Mouse (Mus musculus) thymus, postnatal 10 days (tissue): Measurements from ENCODE around the gene Stap2.

Experiments
- DNase-seq, 2 experiments: peaks; one replicate each; pipeline ENCODE4 v3.0.0; 2021; ENCODE audit warnings: low spot score in 2 of 2

Gene Stap2

DNA sequence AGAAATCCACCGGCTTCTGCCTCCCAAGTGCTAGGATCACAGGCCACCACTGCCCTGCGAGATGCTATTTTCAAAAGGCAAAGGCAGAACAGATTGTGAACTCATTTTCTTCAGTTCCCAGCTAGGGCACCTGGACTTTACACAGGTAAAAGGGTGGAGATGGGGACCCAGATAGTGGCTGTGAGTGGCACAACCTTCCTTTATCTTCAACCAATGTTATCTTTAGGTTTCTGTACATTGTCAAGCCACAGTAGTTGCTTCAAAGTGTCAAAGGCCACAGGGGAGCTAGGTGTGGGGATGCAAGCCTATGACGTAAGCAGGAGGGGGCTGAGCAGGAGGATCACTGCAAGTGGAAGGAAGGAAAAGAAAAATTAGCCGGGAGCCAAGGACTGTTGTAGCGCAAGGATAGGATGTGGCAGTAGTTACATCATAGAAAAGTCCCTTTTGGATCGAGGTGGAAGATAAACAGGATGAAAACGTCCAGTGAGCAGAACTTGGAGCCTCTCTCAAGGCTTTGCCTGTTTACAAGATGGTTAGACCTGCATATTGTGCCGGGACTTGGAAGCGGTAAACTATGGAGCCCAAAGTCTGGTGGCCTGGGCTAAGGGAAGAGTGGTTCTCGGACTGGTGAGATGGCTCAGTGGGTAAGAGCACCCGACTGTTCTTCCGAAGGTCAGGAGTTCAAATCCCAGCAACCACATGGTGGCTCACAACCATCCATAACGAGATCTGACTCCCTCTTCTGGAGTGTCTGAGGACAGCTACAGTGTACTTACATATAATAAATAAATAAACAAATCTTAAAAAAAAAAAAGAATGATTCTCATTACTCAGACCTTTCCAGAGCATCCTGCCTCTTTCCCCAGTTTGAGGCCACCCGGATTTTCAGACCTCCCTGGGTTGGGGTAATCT lies 2.3 kb upstream of the Stap2 start:
- DNase-seq, result no peak

DNA sequence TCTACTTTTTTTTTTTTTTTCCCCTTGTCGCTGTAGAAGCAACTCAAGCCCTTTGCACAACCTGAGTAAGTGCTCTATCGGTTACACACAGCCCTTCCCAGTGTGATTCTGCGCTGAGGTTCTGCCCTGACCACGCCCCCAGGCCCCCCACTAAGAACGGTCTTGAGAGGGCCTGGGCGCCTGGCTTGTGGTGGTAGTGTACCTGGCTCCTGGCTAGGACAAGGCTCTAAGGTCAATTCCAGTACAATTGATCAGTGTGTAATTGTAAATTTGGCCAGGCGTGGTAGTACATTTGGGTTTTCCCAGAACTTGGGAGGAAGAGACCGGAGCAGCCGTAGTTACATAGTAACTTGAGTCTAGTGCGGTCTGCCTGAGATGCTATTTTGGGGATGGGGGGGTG lies 1.6 kb upstream of the Stap2 start:
- no peak for DNase-seq

DNA sequence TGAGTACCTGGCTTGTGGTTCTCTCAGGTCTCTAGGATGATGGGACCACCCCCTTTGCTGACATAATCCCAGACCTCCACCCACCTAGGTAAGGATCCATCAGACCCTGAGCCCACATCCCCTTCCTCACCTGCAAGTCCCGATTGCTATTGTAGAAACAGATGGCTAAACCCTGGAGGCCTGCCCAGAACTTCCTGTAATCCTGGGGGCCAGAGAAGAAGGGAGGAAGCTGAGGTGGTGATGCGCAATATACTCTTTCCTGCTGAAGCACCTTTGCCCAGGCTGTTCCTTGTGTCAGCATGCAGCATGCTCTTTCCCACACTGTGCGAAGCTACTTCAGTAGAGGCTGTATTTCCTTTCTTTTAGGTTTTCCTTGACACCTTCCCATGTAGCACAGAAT lies 2.4 kb downstream of the Stap2 start:
- DNase-seq, result no peak

DNA sequence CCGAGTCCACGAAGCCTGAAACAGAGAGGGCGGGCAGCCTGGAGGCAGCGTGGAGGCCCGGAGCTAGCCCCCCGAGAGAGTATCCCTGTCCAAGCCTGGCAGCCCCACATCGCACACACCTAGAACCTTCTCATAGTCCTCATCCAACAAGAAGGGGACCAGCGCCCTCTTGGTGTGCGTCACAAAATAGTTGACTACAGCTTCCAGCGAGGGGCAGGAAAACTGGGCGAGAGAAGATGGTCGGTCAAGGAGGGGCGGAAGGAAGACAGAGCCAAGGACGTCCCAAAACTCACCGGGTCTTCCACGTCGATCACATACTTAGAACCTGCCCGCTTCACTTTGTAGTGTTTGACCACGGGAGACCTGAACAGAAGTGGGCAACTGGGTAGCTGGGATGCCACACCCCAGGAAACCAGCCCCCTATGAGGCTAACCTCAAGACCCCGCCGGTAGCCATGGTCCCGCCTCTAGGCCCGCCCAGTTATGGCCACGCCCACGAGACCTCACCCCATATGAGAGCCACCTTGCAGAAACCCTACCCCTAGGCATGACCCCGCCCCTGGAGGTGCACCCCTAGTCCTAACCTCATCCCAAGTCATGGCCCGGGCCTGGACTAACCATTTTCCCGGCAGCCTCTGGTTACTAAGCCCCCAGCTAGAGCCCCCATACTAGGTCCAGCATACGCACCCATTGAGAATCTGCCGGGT lies 5.4 kb downstream of the Stap2 start:
- DNase-seq, result no peak

GRCm38 (mm10) chr17:55996007-55996406 lies 9.4 kb downstream of the Stap2 start:
- no peak for DNase-seq

DNA sequence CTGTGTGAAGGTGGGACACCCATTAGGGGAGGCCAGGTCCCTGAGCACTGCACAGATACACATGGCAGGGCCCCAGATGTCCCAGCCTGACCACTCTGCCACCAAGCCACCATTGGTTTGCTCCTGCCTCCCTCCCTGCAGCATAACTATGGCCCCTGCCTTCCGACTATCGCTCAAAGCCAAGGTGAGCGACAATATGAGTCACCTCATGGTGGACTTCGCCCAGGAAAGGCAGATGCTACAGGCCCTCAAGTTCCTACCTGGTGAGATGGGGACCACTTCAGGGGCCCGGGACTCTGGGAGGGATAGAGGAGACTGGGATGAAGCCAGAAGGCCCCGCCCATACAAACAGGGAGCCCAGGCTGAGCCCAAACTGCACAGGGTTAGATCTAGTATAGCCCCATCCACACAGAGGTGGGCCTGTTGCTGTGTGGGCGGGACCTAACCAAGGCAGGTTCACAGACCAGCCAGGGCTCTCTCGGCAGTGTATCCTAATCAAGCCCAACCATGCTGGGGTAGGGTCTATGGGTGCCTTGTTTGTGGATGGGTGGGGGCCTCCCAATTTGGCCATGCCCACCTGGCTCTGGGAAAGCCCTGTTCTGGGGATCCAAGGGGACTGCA lies 15.0 kb downstream of the Stap2 start:
- DNase-seq, result no peak

- DNase-seq, result peak in 1 of 2 experiments; percentile 41
Observed at GRCm38 (mm10) chr17:55986030-55986961, 19.1 kb downstream of the Stap2 start, which contains the start of gene Fsd1. TSS of gene Fsd1 (plus strand) at chr17:55986509.

DNA sequence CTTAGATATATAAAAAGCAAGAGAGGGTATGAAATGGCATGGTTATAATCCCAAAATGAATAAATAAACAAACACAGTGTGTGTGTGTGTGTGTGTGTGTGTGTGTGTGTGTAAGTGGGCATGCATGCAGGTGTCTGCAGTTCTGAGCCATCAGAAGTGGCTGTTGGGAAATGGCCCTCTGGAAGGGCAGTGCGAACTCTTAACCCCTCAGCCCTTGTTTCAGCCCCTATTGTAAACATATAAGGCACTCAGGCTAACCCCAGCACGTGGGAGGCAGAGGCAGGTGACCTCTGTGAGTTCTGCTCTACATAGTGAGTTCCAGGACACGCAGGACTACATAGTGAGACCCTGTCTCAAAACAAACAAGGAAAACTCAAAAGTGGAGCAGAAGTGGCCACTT lies 28.1 kb downstream of the Stap2 start:
- no peak for DNase-seq

GRCm38 (mm10) chr17:55976255-55976862 lies 29.0 kb downstream of the Stap2 start:
- peak; percentile 60 to 74 for DNase-seq

GRCm38 (mm10) chr17:55971453-55971852 lies 33.9 kb downstream of the Stap2 start:
- no peak for DNase-seq

DNA sequence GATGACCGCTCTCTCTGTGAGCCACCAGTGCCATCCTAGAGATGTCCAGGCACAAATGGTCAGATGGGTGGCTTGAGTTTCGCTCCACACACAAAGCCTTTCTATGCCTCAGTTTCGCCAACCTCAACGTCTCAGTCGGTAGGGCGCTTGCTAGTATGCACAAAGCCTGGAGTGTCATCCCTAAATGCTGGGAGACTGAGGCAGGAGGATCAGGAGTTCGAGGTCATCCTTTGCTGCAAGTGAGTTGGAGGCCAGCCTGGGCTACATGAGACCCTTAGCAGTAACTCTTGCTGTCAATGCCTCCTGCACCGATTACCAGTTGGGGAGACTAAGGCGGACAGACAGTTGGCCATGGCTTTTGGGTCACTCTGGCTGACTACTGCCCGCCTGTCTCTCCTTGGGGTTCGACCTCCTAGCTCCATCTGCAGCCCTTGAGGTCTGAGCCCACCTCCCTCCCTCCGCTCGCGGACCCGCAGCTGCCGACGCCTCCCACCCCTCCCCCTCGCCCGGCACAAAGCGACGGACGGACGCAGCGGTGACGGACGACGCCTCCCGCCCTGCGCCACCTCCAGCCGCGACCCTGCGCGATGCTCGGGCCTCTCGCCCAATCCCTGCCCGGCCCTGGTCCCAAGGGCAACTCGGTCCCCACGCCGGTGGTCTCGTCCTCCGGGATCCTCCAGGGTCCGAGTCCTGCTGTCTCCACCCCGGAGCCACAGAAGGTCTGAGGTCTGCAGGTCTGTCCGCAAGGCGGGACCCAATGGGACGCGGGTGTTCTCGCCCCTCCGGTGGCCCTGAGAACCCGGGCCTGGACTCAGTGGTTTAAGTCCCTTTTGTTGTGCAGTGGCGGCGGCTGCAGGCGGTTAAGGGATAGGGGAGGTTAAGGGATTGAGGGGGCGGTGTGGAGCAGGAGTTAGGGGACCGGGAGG lies 35.2 kb downstream of the Stap2 start, which contains the start of gene Shd:
TSS of gene Shd (plus strand) at position 502 of the 926 bp plus-strand sequence.
- no peak for DNase-seq

- no peak for DNase-seq
Observed at GRCm38 (mm10) chr17:55969560-55969959, 35.8 kb downstream of the Stap2 start.

- no peak for DNase-seq
Observed at GRCm38 (mm10) chr17:55968210-55968609, 37.2 kb downstream of the Stap2 start.

- no peak for DNase-seq
Observed at GRCm38 (mm10) chr17:55967186-55967585, 38.2 kb downstream of the Stap2 start.

DNA sequence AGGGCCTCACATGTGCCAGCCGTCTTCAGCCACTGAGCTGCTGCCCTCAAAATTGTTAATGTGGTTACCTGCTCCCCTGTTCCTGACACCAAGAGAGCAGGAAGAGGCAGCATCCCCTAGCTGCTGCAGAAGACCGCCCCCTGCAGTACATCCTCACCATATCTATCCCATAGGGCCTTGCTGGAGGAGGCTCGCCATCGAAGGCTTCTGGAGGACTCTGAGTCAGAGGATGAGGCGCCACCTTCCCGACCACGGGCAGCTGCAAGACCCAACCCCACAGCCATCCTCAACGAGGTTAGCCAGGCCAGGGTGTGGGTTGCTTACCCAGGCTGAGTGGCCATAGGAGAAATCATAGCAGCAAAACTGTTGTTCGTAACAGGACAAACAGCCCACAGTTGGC lies 40.4 kb downstream of the Stap2 start:
- no peak for DNase-seq

- no peak for DNase-seq
Observed at GRCm38 (mm10) chr17:55964496-55964895, 40.9 kb downstream of the Stap2 start.

DNA sequence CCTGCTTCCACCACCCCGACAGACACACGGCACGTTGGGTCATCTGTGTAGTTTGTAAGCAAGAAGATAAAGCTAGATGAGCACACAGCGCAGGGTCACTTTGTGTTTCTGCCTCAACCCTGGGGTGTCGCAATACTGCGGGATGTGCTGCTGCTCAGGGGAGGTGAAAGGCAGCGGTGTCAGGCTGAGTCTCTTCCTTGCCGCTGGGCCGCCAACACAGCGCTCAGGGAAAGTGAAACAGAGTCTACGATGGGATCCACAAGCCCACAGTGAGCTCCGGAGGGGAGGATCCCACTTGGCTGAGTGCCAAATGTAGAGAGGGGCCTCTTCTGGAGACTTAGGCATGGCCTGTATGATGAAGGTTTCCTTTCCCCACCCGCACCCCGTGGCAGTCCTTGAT lies 42.2 kb downstream of the Stap2 start:
- no peak for DNase-seq

- DNase-seq, result no peak
Observed at GRCm38 (mm10) chr17:55961631-55962030, 43.8 kb downstream of the Stap2 start.

GRCm38 (mm10) chr17:55960791-55961190 lies 44.6 kb downstream of the Stap2 start:
- DNase-seq, result no peak
